ENCODE assay signal across 21 mouse cellular contexts in the genomic region with DNA sequence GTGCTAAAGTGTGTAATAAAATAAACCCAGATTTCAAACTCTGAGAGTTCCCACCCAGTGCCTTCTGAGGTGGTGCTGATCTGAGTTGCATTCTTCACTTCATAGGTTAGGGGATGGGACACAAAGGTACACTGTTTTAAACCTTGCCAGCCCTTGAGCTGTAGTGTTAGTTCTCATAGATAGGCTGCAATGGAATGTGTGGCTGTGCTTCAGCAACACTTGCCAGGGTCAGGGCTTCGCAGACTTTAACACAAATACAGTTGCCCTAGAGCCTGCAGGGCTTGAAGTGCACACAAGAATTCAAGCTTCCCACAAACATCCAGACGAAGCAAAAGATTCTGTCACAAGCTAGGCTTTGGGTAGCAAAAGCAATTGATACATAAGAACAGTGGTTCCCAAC. TPM values are rescaled to one million over a fixed set of nuclear protein-coding genes. Genes with fewer than 3 reads are reported as not detected.
"Had no signal": no experiment of that assay in that cellular context is flagged by ENCODE, and none has a peak within 500 bp of the region (broad histone marks: within the 10 kb centered on the region; RNA-seq: fewer than 3 reads in every experiment).

No protein-coding gene starts in this region.

- DNase-seq: liver; liver, embryonic 13.5 days; liver, postnatal 0 days; spleen, adult 18-20 months; thymus, adult 18-20 months; thymus, postnatal 14 days; thymus, postnatal 36 days had no signal

- H3K4me2 ChIP-seq: liver, embryonic 11.5 days; liver, embryonic 13.5 days; liver, embryonic 15.5 days; midbrain, embryonic 12.5 days; neural tube, embryonic 12.5 days had no signal

- H3K9me3 ChIP-seq: liver, embryonic 15.5 days; midbrain, embryonic 12.5 days; neural tube, embryonic 12.5 days had no signal

- ATAC-seq: liver, postnatal 0 days; midbrain, embryonic 16.5 days had no signal

- H3K27me3 ChIP-seq: liver, embryonic 13.5 days; liver, embryonic 15.5 days; midbrain, embryonic 12.5 days; neural tube, embryonic 12.5 days had no signal

- H3K4me3 ChIP-seq: liver, embryonic 13.5 days; liver, embryonic 15.5 days; midbrain, embryonic 10.5 days; midbrain, embryonic 12.5 days; neural tube, embryonic 12.5 days had no signal

- H3K36me3 ChIP-seq: liver, embryonic 13.5 days; liver, embryonic 15.5 days; midbrain, embryonic 10.5 days; midbrain, embryonic 12.5 days; neural tube, embryonic 12.5 days had no signal

- H3K27ac ChIP-seq: liver, embryonic 13.5 days; liver, embryonic 15.5 days; midbrain, embryonic 10.5 days; midbrain, embryonic 12.5 days; neural tube, embryonic 12.5 days had no signal

- H3K9ac ChIP-seq: liver, embryonic 13.5 days; liver, embryonic 15.5 days; liver, postnatal 0 days; midbrain, embryonic 12.5 days; neural tube, embryonic 12.5 days had no signal

- H3K4me1 ChIP-seq: midbrain, embryonic 10.5 days; midbrain, embryonic 12.5 days; neural tube, embryonic 12.5 days had no signal

RNA-seq across cellular contexts. Expression of a gene that starts 5.0 kb away (rescaled TPM):
- total RNA-seq: megakaryocyte, adult 5-6 weeks; megakaryocyte-erythroid progenitor cell, adult 5-6 weeks; neutrophil, adult 5-6 weeks had no signal
- polyA plus RNA-seq: liver, embryonic 11.5 days; liver, postnatal 0 days; midbrain, embryonic 10.5 days; midbrain, embryonic 12.5 days; midbrain, embryonic 14.5 days; midbrain, embryonic 16.5 days; neural tube, embryonic 12.5 days; neural tube, embryonic 14.5 days; stomach, embryonic 14.5 days; thymus, postnatal 0 days had no signal

RNA-seq across cellular contexts. Expression of a gene that starts 14.0 kb away (rescaled TPM):
- total RNA-seq: megakaryocyte, adult 5-6 weeks; megakaryocyte-erythroid progenitor cell, adult 5-6 weeks; neutrophil, adult 5-6 weeks had no signal
- polyA plus RNA-seq: midbrain, embryonic 10.5 days; midbrain, embryonic 12.5 days; midbrain, embryonic 14.5 days; midbrain, embryonic 16.5 days had no signal

RNA-seq across cellular contexts. Expression of a gene that starts 24.4 kb away (rescaled TPM):
- total RNA-seq: megakaryocyte, adult 5-6 weeks; megakaryocyte-erythroid progenitor cell, adult 5-6 weeks; neutrophil, adult 5-6 weeks had no signal
- polyA plus RNA-seq: liver, postnatal 0 days; midbrain, embryonic 10.5 days; midbrain, embryonic 12.5 days; midbrain, embryonic 14.5 days; midbrain, embryonic 16.5 days; neural tube, embryonic 12.5 days; neural tube, embryonic 14.5 days; stomach, embryonic 14.5 days; stomach, embryonic 16.5 days; thymus, postnatal 0 days had no signal

RNA-seq across cellular contexts. Expression of a gene that starts 39.7 kb away (rescaled TPM):
- total RNA-seq: megakaryocyte, adult 5-6 weeks; megakaryocyte-erythroid progenitor cell, adult 5-6 weeks; neutrophil, adult 5-6 weeks had no signal
- polyA plus RNA-seq: midbrain, embryonic 10.5 days; midbrain, embryonic 12.5 days; midbrain, embryonic 16.5 days; neural tube, embryonic 14.5 days had no signal
